Mouse (Mus musculus): ENCODE data around the gene Sall1.

- TF ChIP-seq GATA1 (IDR thresholded peaks at IDR 0.05; ENCODE audit: low read length) (no peak), TAL1 (IDR thresholded peaks at IDR 0.05; ENCODE audit: low read length) (no peak)
Measured at GRCm38 (mm10) chr8:89079147-89079546, 35.2 kb upstream of the Sall1 start.

Measured in erythroblast, embryonic 14.5 days (primary cell).